Mouse (Mus musculus): ENCODE results near the gene Foxo6. TPM values are rescaled to one million over a fixed set of nuclear protein-coding genes. Genes with fewer than 3 reads are reported as not detected.

Gene Foxo6
- total and polyA plus RNA-seq, 2 experiments from 2014 or later, result 1.2 to 23.8 TPM

DNA sequence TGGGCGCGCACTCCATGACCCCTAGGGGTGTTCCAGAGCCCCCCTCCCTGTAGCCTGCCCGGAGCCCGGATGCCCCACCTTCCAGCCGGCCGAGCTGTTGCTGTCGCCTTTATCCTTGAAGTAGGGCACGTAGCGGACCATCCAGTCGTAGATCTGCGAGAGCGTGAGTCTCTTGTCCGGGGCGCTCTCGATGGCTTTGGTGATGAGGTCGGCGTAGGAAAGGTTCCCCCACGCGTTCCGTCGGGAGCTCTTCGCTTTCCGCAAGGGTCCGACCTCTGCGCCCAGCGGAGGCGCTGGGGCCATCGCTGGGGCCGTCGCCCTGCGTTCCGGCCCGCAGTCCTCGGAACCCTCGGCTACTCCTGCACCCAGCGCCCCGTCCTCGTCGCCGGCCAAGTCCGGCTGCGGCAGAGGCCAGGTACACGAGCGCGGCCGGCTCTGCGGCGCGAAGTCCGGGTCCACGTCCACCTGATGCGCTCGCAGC, 348 bp downstream of the Foxo6 start:
- Histone ChIP-seq H3K27ac (peak overlapping the region; percentile 71), H3K9ac (replicated peaks; ENCODE audit: low read length) (peak overlapping the region; percentile 83), H3K36me3 (ENCODE audit: insufficient read depth, low read length) (no peaks in the 10 kb centered on the region), H3K27me3 (ENCODE audit: insufficient read depth, low read length) (no peaks in the 10 kb centered on the region), H3K4me3 (ENCODE audit: low read length) (peak overlapping the region; percentile 75), H3K9me3 (ENCODE audit: low read length) (no peaks in the 10 kb centered on the region), H3K4me2 (ENCODE audit: low read depth, low read length) (peak overlapping the region; percentile 94), H3K4me1 (ENCODE audit: insufficient read depth, low read length) (peaks cover 16% of the 10 kb centered on the region; the same call in 1 of the 2 replicates)
- DNase-seq (ENCODE audit: low spot score), result no peak
- no peak for ATAC-seq
- under 1% methylated on average over 53 of the region's 53 CpGs for WGBS
- TF ChIP-seq CTCF (IDR thresholded peaks at IDR 0.05; ENCODE audit: low read depth), result no peak

DNA sequence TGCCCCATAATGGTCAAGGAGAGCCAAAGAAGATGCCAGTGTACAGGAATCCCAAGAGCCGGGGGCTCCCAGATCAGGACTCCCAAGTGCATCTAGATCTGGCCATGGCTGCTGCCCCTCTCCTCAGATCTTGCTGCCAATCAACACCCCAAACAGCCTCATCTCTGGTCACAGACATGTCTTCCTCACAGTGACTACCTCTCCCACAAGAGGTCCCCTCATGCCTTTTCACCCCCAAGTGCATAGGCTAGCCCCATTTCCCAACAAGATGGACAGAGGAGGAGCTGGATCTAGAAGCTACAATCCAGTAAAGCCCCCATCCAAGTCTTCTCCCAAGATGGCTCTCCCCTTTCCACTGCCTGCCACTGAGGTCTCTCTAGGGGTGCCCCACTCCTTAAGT, 1.4 kb downstream of the Foxo6 start:
- no peak for ATAC-seq
- Histone ChIP-seq H3K27me3 (ENCODE audit: insufficient read depth, low read length) (no peaks in the 10 kb centered on the region), H3K27ac (no peak overlapping the region), H3K9me3 (ENCODE audit: low read length) (no peaks in the 10 kb centered on the region), H3K4me2 (ENCODE audit: low read depth, low read length) (peak overlapping the region; percentile 94), H3K9ac (replicated peaks; ENCODE audit: low read length) (no peak overlapping the region), H3K36me3 (ENCODE audit: insufficient read depth, low read length) (no peaks in the 10 kb centered on the region), H3K4me3 (ENCODE audit: low read length) (peak overlapping the region; percentile 75), H3K4me1 (ENCODE audit: insufficient read depth, low read length) (peaks cover 16% of the 10 kb centered on the region; the same call in 1 of the 2 replicates)
- no peak for DNase-seq (ENCODE audit: low spot score)
- WGBS, result 70% methylated on average over 1 of the region's 1 CpGs
- TF ChIP-seq CTCF (IDR thresholded peaks at IDR 0.05; ENCODE audit: low read depth), result no peak

DNA sequence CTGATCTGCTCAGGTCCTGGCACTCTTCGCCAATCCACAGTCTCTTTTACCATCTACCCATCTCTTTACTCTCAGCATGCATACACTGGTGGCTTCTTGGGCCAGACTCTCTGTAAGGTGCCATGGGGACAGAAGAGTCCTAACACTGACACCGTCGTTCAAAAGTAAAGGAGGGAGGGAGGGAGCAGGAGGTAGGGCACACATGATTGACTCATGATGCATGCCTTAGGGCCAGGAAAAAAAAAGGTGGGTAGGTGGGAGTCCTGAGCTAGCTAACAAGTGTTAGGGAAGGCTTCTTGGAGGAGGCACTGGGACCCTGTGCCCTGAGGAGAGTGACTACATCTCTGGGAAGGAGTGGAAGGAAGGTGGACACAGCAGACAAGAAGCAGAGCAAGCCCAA, 1.9 kb downstream of the Foxo6 start:
- Histone ChIP-seq H3K9ac (replicated peaks; ENCODE audit: low read length) (no peak overlapping the region), H3K4me3 (ENCODE audit: low read length) (peak overlapping the region; percentile 75), H3K4me2 (ENCODE audit: low read depth, low read length) (peak overlapping the region; percentile 94), H3K9me3 (ENCODE audit: low read length) (no peaks in the 10 kb centered on the region), H3K27ac (no peak overlapping the region), H3K36me3 (ENCODE audit: insufficient read depth, low read length) (no peaks in the 10 kb centered on the region), H3K27me3 (ENCODE audit: insufficient read depth, low read length) (no peaks in the 10 kb centered on the region), H3K4me1 (ENCODE audit: insufficient read depth, low read length) (peaks cover 16% of the 10 kb centered on the region; the same call in 1 of the 2 replicates)
- TF ChIP-seq CTCF (IDR thresholded peaks at IDR 0.05; ENCODE audit: low read depth), result no peak
- WGBS, result 53% methylated on average over 3 of the region's 3 CpGs
- ATAC-seq (no peak), DNase-seq (ENCODE audit: low spot score) (no peak)

DNA sequence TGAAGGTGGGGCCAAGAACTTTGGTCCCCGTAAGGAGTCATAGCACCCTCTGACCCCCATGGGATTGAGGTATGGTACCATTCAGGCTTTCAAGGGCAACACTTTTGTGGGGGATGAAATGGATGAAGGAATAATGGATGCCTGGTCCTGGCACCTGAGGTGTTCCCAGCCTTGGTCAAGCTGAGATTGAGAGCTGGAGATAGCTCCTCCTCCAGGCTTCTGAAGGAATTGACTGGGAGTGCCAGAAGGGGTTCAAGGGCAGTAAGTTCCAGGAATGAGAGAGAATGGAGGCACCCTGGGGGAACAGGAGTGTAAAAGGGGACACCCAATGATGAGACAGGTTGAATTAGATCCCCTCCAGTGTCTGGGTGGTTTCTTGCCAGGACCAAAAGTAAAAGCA, 3.0 kb downstream of the Foxo6 start:
- no peaks in the 10 kb centered on the region for H3K9me3 ChIP-seq (ENCODE audit: low read length)
- DNase-seq (ENCODE audit: low spot score) (no peak), ATAC-seq (no peak)
- WGBS, result 48% methylated on average over 1 of the region's 1 CpGs
- peak overlapping the region; percentile 94 for H3K4me2 ChIP-seq (ENCODE audit: low read depth, low read length)
- peak; percentile 42 for TF ChIP-seq CTCF (IDR thresholded peaks at IDR 0.05; ENCODE audit: low read depth)
- H3K27me3 ChIP-seq (ENCODE audit: insufficient read depth, low read length), result no peaks in the 10 kb centered on the region
- H3K36me3 ChIP-seq (ENCODE audit: insufficient read depth, low read length), result no peaks in the 10 kb centered on the region
- 0 out of 2 replicates have a peak overlapping the region, but pooled peaks have one; percentile 75 for H3K4me3 ChIP-seq (ENCODE audit: low read length)
- H3K4me1 ChIP-seq (ENCODE audit: insufficient read depth, low read length), result peaks cover 16% of the 10 kb centered on the region; the same call in 1 of the 2 replicates
- H3K27ac ChIP-seq, result no peak overlapping the region
- no peak overlapping the region for H3K9ac ChIP-seq (replicated peaks; ENCODE audit: low read length)

DNA sequence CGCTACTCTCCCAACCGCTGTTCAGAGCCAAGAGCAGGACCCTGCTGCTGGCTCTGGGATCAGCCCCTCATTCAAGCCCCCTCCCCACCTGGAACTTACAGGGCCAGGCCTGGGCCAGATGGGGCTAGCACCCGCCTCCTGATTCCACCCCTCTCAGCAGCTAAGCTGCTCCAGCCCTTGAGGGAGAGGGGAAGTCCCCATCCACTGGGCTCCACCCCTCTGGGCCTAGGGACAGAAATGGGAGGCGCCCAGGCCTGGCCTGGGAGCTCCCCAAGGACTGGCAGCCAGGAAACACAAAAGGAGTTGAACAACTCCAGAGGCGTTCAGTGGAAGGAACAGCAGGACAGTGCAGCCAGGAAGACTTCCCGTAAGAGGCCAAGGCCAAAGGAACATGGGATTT, 4.0 kb downstream of the Foxo6 start:
- Histone ChIP-seq H3K9me3 (ENCODE audit: low read length) (no peaks in the 10 kb centered on the region), H3K36me3 (ENCODE audit: insufficient read depth, low read length) (no peaks in the 10 kb centered on the region), H3K9ac (replicated peaks; ENCODE audit: low read length) (peak overlapping the region; percentile 54), H3K27me3 (ENCODE audit: insufficient read depth, low read length) (no peaks in the 10 kb centered on the region), H3K4me2 (ENCODE audit: low read depth, low read length) (peak overlapping the region; percentile 94), H3K4me3 (ENCODE audit: low read length) (peak overlapping the region; percentile 43), H3K27ac (no peak overlapping the region), H3K4me1 (ENCODE audit: insufficient read depth, low read length) (peaks cover 16% of the 10 kb centered on the region; the same call in 1 of the 2 replicates)
- no peak for TF ChIP-seq CTCF (IDR thresholded peaks at IDR 0.05; ENCODE audit: low read depth)
- DNase-seq (ENCODE audit: low spot score) (peak; percentile 84), ATAC-seq (peak; percentile 75)
- 15% methylated on average over 5 of the region's 6 CpGs for WGBS

DNA sequence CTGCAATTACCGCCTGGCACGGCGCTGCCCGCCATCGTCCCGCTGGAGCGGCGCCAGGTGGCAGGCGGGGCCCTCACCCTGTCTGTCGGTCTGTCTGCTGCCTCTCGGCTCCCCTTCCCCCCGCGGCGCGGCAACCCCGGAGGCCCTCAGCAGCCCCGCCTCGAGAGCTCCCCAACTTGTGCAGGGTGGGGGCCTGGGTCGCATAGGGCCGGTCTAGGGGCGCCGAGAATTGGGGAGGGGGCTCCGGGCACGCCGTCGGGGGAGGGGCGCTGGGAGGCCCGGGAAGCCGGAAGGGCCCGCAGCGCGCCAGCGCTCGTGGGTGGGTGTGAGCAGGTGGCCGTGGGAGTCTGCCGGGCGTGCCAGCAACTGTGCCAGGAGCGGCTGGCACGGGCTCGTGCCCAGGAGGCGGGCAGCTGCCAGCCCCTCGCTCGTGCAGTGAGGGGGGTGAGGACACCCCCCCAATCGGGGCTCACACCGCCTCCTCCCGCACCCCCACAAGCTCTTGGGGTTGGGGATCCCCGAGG, 4.5 kb downstream of the Foxo6 start:
- Histone ChIP-seq H3K4me2 (ENCODE audit: low read depth, low read length) (peak overlapping the region; percentile 94), H3K27ac (no peak overlapping the region), H3K9ac (replicated peaks; ENCODE audit: low read length) (peak overlapping the region; percentile 54), H3K27me3 (ENCODE audit: insufficient read depth, low read length) (no peaks in the 10 kb centered on the region), H3K4me3 (ENCODE audit: low read length) (peak overlapping the region; percentile 43), H3K36me3 (ENCODE audit: insufficient read depth, low read length) (no peaks in the 10 kb centered on the region), H3K9me3 (ENCODE audit: low read length) (no peaks in the 10 kb centered on the region), H3K4me1 (ENCODE audit: insufficient read depth, low read length) (peaks cover 16% of the 10 kb centered on the region; the same call in 1 of the 2 replicates)
- ATAC-seq (peak; percentile 69), DNase-seq (ENCODE audit: low spot score) (peak; percentile 78)
- no peak for TF ChIP-seq CTCF (IDR thresholded peaks at IDR 0.05; ENCODE audit: low read depth)
- under 1% methylated on average over 46 of the region's 47 CpGs for WGBS

DNA sequence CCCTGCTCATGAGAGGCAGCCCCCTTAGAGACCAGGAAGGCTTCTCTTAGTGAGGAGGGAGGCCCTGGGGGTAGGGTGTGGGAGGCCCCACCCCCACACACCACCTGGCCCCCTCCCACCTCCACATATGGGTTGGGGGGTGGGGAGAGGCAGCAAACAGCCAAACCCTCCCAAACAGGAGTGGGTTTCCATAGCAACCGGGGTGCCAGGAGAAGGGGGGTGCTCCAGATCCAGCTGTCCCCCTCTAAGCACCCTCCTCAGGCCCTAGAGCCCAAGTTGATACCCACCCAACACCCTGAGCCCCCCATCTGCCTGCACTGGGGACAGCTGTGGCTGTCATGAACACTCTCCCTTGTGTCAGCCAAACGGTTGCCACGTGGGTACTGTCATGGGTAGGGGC, 6.1 kb downstream of the Foxo6 start:
- ATAC-seq (no peak), DNase-seq (ENCODE audit: low spot score) (no peak)
- Histone ChIP-seq H3K4me3 (ENCODE audit: low read length) (no peak overlapping the region), H3K4me2 (ENCODE audit: low read depth, low read length) (no peak overlapping the region), H3K27me3 (ENCODE audit: insufficient read depth, low read length) (no peaks in the 10 kb centered on the region), H3K27ac (no peak overlapping the region), H3K4me1 (ENCODE audit: insufficient read depth, low read length) (peaks cover 20% of the 10 kb centered on the region; the same call in 1 of the 2 replicates), H3K9me3 (ENCODE audit: low read length) (no peaks in the 10 kb centered on the region), H3K9ac (replicated peaks; ENCODE audit: low read length) (no peak overlapping the region), H3K36me3 (ENCODE audit: insufficient read depth, low read length) (no peaks in the 10 kb centered on the region)
- TF ChIP-seq CTCF (IDR thresholded peaks at IDR 0.05; ENCODE audit: low read depth), result no peak
- WGBS, result 66% methylated on average over 3 of the region's 3 CpGs
